Mouse (Mus musculus): ENCODE data around the gene G6pd2.

The G6pd2 gene

GRCm38 (mm10) chr5:61808516-61808915, at the start of gene G6pd2:
Gene G6pd2, plus strand, starts transcription at chr5:61808816.
- no peak for DNase-seq (ENCODE audit: low spot score)

GRCm38 (mm10) chr5:61764214-61764613, 44.4 kb upstream of the G6pd2 start:
- DNase-seq (ENCODE audit: low spot score): no peak

- DNase-seq (ENCODE audit: low spot score): no peak
Observed at GRCm38 (mm10) chr5:61832935-61833551, 24.4 kb downstream of the G6pd2 start.

- no peak for DNase-seq (ENCODE audit: low spot score)
Observed at GRCm38 (mm10) chr5:61843891-61844290, 35.3 kb downstream of the G6pd2 start.

Data from yolk sac, embryonic 10.5 days (tissue).